Mouse (Mus musculus): ENCODE measurements at regions not wholly inside any gene's neighbourhood (a gene's known extent, or its start where the extent isn't known, plus 50 kb on each side); places are given as distances from the start of the nearest gene placed in this dataset.

GRCm38 (mm10) chr13:64594376-64594775, 96.8 kb upstream of the Fam240b start:
- DNase-seq = no peak

GRCm38 (mm10) chr13:64573711-64574110, 76.1 kb upstream of the Fam240b start:
- DNase-seq = peak in 1 of 2 experiments; percentile 5

- no peak for DNase-seq
Measured at GRCm38 (mm10) chr13:64568876-64569275, 71.3 kb upstream of the Fam240b start.

GRCm38 (mm10) chr13:64566966-64567708, 69.5 kb upstream of the Fam240b start:
- no peak for DNase-seq

GRCm38 (mm10) chr13:64565791-64566190, 68.2 kb upstream of the Fam240b start:
- no peak for DNase-seq

Data from cerebellum, postnatal 36 days (tissue).